Mouse (Mus musculus): ENCODE results near the gene Avpi1. TPM values are rescaled to one million over a fixed set of nuclear protein-coding genes. Genes with fewer than 3 reads are reported as not detected.
"Not testable (repeated sequence)": the region's sequence is repeated elsewhere in the genome, so short reads cannot be mapped to it uniquely, and the experiment has no call there.

The Avpi1 gene
- polyA plus RNA-seq, 1 experiment from 2014 or later = 21.3 TPM

- DNase-seq (ENCODE audit: low spot score) = no peak
Measured at GRCm38 (mm10) chr19:42115783-42116335, 13.0 kb downstream of the Avpi1 start.

GRCm38 (mm10) chr19:42104681-42105080, 24.2 kb downstream of the Avpi1 start:
- DNase-seq (ENCODE audit: low spot score) = no peak

- no peak for DNase-seq (ENCODE audit: low spot score)
Measured at GRCm38 (mm10) chr19:42099406-42099805, 29.5 kb downstream of the Avpi1 start.

GRCm38 (mm10) chr19:42090637-42091141, 38.2 kb downstream of the Avpi1 start:
- peak; percentile 47 for DNase-seq (ENCODE audit: low spot score)

- DNase-seq (ENCODE audit: low spot score) = peak; percentile 100
Measured at GRCm38 (mm10) chr19:42089748-42090595, 38.9 kb downstream of the Avpi1 start, which contains the start of gene Pi4k2a. Pi4k2a (plus strand) TSS chr19:42090470.

- peak; percentile 88 for DNase-seq (ENCODE audit: low spot score)
Measured at GRCm38 (mm10) chr19:42089103-42089747, 39.6 kb downstream of the Avpi1 start.

- DNase-seq (ENCODE audit: low spot score) = peak; percentile 63
Measured at GRCm38 (mm10) chr19:42086166-42086565, 42.7 kb downstream of the Avpi1 start, which contains the start of gene Morn4. Morn4 (minus strand) TSS chr19:42086357.

GRCm38 (mm10) chr19:42085690-42086089, 43.2 kb downstream of the Avpi1 start:
- DNase-seq (ENCODE audit: low spot score) = no peak

GRCm38 (mm10) chr19:42081613-42082012, 47.2 kb downstream of the Avpi1 start:
- not testable (repeated sequence) for DNase-seq (ENCODE audit: low spot score)

- no peak for DNase-seq (ENCODE audit: low spot score)
Measured at GRCm38 (mm10) chr19:42080469-42080868, 48.4 kb downstream of the Avpi1 start.

- no peak for DNase-seq (ENCODE audit: low spot score)
Measured at GRCm38 (mm10) chr19:42079950-42080349, 48.9 kb downstream of the Avpi1 start.

GRCm38 (mm10) chr19:42079006-42079405, 49.9 kb downstream of the Avpi1 start:
- no peak for DNase-seq (ENCODE audit: low spot score)

GRCm38 (mm10) chr19:42078566-42078965, 50.3 kb downstream of the Avpi1 start:
- DNase-seq (ENCODE audit: low spot score) = no peak

GRCm38 (mm10) chr19:42075992-42076391, 52.9 kb downstream of the Avpi1 start:
- DNase-seq (ENCODE audit: low spot score) = no peak

GRCm38 (mm10) chr19:42075051-42075450, 53.8 kb downstream of the Avpi1 start:
- DNase-seq (ENCODE audit: low spot score) = no peak

Other genes starting within 250 kb of the Avpi1 start
- gene Rrp12, start 232.9 kb downstream of the Avpi1 start, polyA plus RNA-seq (2015; fragmentation: Nextera tagmentation; extraction: Ambion mirVana) = 11.3 and 12.4 TPM in 2 replicates
- 251 and 275 TPM in 2 replicates for gene Pgam1, start 217.1 kb downstream of the Avpi1 start, polyA plus RNA-seq (2015; fragmentation: Nextera tagmentation; extraction: Ambion mirVana)
- 86.9 and 90.8 TPM in 2 replicates for gene Exosc1, start 195.6 kb downstream of the Avpi1 start, polyA plus RNA-seq (2015; fragmentation: Nextera tagmentation; extraction: Ambion mirVana)
- gene Zdhhc16, start 195.6 kb downstream of the Avpi1 start, polyA plus RNA-seq (2015; fragmentation: Nextera tagmentation; extraction: Ambion mirVana) = 67.3 and 67.8 TPM in 2 replicates
- gene Mms19, start 147.9 kb downstream of the Avpi1 start, polyA plus RNA-seq (2015; fragmentation: Nextera tagmentation; extraction: Ambion mirVana) = 28.0 and 31.2 TPM in 2 replicates
- gene Ubtd1, start 147.3 kb downstream of the Avpi1 start, polyA plus RNA-seq (2015; fragmentation: Nextera tagmentation; extraction: Ambion mirVana) = 15.4 and 16.0 TPM in 2 replicates
- gene Ankrd2, start 93.1 kb downstream of the Avpi1 start, polyA plus RNA-seq (2015; fragmentation: Nextera tagmentation; extraction: Ambion mirVana) = 0.21 TPM in 1 of 2 replicates, not detected in the other
- 0.77 and 1.4 TPM in 2 replicates for gene Hoga1, start 83.4 kb downstream of the Avpi1 start, polyA plus RNA-seq (2015; fragmentation: Nextera tagmentation; extraction: Ambion mirVana)
- not detected in 2 replicates for gene 4933411K16Rik, start 76.8 kb downstream of the Avpi1 start, polyA plus RNA-seq (2015; fragmentation: Nextera tagmentation; extraction: Ambion mirVana)
- gene Morn4, start 42.7 kb downstream of the Avpi1 start, polyA plus RNA-seq (2015; fragmentation: Nextera tagmentation; extraction: Ambion mirVana) = 1.8 and 2.2 TPM in 2 replicates
- gene Pi4k2a, start 38.6 kb downstream of the Avpi1 start, polyA plus RNA-seq (2015; fragmentation: Nextera tagmentation; extraction: Ambion mirVana) = 20.1 and 23.3 TPM in 2 replicates
- gene Marveld1, start 18.3 kb upstream of the Avpi1 start, polyA plus RNA-seq (2015; fragmentation: Nextera tagmentation; extraction: Ambion mirVana) = 3.4 and 5.3 TPM in 2 replicates
- 26.7 and 31.4 TPM in 2 replicates for gene Zfyve27, start 34.9 kb upstream of the Avpi1 start, polyA plus RNA-seq (2015; fragmentation: Nextera tagmentation; extraction: Ambion mirVana)
- gene Sfrp5, start 73.2 kb upstream of the Avpi1 start, polyA plus RNA-seq (2015; fragmentation: Nextera tagmentation; extraction: Ambion mirVana) = 0.36 and 0.49 TPM in 2 replicates
- gene Golga7b, start 118.5 kb upstream of the Avpi1 start, polyA plus RNA-seq (2015; fragmentation: Nextera tagmentation; extraction: Ambion mirVana) = 0.39 and 0.52 TPM in 2 replicates